Mouse (Mus musculus) heart, adult 2 months (tissue): Measurements from ENCODE around the gene Tmem186. TPM values are rescaled to one million over a fixed set of nuclear protein-coding genes. Genes with fewer than 3 reads are reported as not detected.

Experiments used
- DNase-seq, 2 experiments: peaks; one replicate each; pipeline ENCODE4 v3.0.0; 2021
- H3K27ac ChIP-seq: fragments of 200-600 bp; 2 replicates; pipeline ENCODE4 v1.8.1; 2022
- H3K27me3 ChIP-seq: fragments of 200-500 bp; 2 replicates; pipeline ENCODE4 v1.6.1; 2012; ENCODE audit warnings: mild to moderate bottlenecking, low read length, inconsistent platforms, mixed read lengths; ENCODE audit not compliant: control insufficient read depth, insufficient read depth
- H3K36me3 ChIP-seq: fragments of 200-500 bp; 2 replicates; pipeline ENCODE4 v1.6.1; 2012; ENCODE audit warnings: low read length, inconsistent platforms; ENCODE audit not compliant: control insufficient read depth, insufficient read depth
- H3K4me1 ChIP-seq: fragments of 200-500 bp; 2 replicates; pipeline ENCODE4 v1.6.1; 2011; ENCODE audit warnings: low read length; ENCODE audit not compliant: control insufficient read depth, insufficient read depth
- H3K4me3 ChIP-seq: fragments of 200-600 bp; 2 replicates; pipeline ENCODE4 v1.8.1; 2022
- H3K79me2 ChIP-seq: fragments of 200-500 bp; replicated peaks from 2 replicates; pipeline ENCODE4 v1.6.1; 2012; ENCODE audit warnings: mild to moderate bottlenecking, inconsistent platforms, low read length, moderate library complexity, mixed read lengths; ENCODE audit not compliant: control insufficient read depth, insufficient read depth
- H3K9ac ChIP-seq: fragments of 200-500 bp; 2 replicates; pipeline ENCODE4 v1.6.1; 2012; ENCODE audit warnings: low read depth, mild to moderate bottlenecking, control low read depth, inconsistent platforms, low read length, mixed read lengths
- CTCF ChIP-seq: fragments of 200-600 bp; IDR thresholded peaks from 2 replicates; pipeline ENCODE4 v1.8.1; 2022; ENCODE audit warnings: antibody characterized with exemption, mild to moderate bottlenecking, moderate library complexity
- EP300 ChIP-seq: fragments of 200-500 bp; IDR thresholded peaks from 2 replicates; pipeline ENCODE4 v1.6.1; 2011; ENCODE audit warnings: low read depth, low read length, control low read depth; ENCODE audit not compliant: insufficient read depth
- POLR2A ChIP-seq: fragments of 200-500 bp; IDR thresholded peaks from 2 replicates; pipeline ENCODE4 v1.6.1; 2011; ENCODE audit warnings: mild to moderate bottlenecking, low read depth, low read length, control low read depth; ENCODE audit not compliant: insufficient read depth
- WGBS: fragments of 180-500 bp; shearing (Covaris S2); methylation state at CpG from one replicate; pipeline ENCODE4 v1.1.7; 2018; 5-methylcytosine and 5-hydroxymethylcytosine counted together
- intact Hi-C: fragments of 180-260 bp; cut with DNase I; formaldehyde crosslinking; loops from one replicate; pipeline ENCODE4 v1.15.1; 2025
- long read RNA-seq: library from polyadenylated mRNA; stranded (forward); transcript quantifications from one replicate; pipeline ENCODE4 v2.0.0, GENCODE M21; 2021
- polyA plus RNA-seq: library from polyadenylated mRNA; depleted of rRNA; stranded (reverse); fragments of >200 nt; gene quantifications from 2 replicates; pipeline ENCODE4 v1.2.3, GENCODE M21; 2012; rRNA removed
- total RNA-seq, 2 experiments: library from RNA; stranded (reverse); gene quantifications; 2 replicates each; pipeline ENCODE4 v1.2.3; 2021

Tmem186 gene
- total RNA-seq (10 to 100 TPM; 17.2 to 19.1 TPM), polyA plus RNA-seq (13.7 and 20.0 TPM in 2 replicates)
- long read RNA-seq, transcript Tmem186-201 (2 exons, 3,391 nt), result major isoform, 22 of 30 reads
- long read RNA-seq, partial matches to known transcripts, result 0 of 30 reads
- long read RNA-seq, other reads (novel, unspliced or antisense), result 8 of 30 reads

- intact Hi-C loops, result loop anchor here (5.0 kb wide), 1 partner anchor 125 kb away; the partner anchor contains the start of gene Abat
- Histone ChIP-seq H3K9ac (peak within 1 kb of the TSS; percentile 82), H3K27me3 (no peaks in the 10 kb centered on the region), H3K36me3 (no peaks in the 10 kb centered on the region; the same call in 1 of the 2 replicates), H3K27ac (peak within 1 kb of the TSS; percentile 81), H3K4me3 (peak within 1 kb of the TSS; percentile 84), H3K79me2 (no peaks in the 10 kb centered on the region; the same call in 1 of the 2 replicates), H3K4me1 (peaks cover 6% of the 10 kb centered on the region)
- peak; percentile 86 to 90 for DNase-seq
- TF ChIP-seq EP300 (no peak), POLR2A (peak; percentile 77), CTCF (peak; percentile 51)
- WGBS, result under 1% methylated on average over 59 of the region's 59 CpGs
Observed at GRCm38 (mm10) chr16:8637217-8638051, at the start of gene Tmem186, which contains the start of gene Pmm2. TSS of gene Tmem186 (minus strand) at chr16:8637712. TSS of gene Pmm2 (plus strand) at chr16:8637674.

GRCm38 (mm10) chr16:8686871-8687535 lies 49.5 kb upstream of the Tmem186 start:
- H3K4me3 ChIP-seq, result no peak overlapping the region
- DNase-seq, result peak; percentile 46 to 49
- H3K36me3 ChIP-seq, result no peaks in the 10 kb centered on the region
- TF ChIP-seq EP300 (no peak), CTCF (no peak), POLR2A (no peak)
- H3K27ac ChIP-seq, result no peak overlapping the region
- H3K4me1 ChIP-seq, result no peaks in the 10 kb centered on the region
- 53% methylated on average over 11 of the region's 11 CpGs for WGBS
- no peaks in the 10 kb centered on the region for H3K27me3 ChIP-seq
- no peaks in the 10 kb centered on the region for H3K79me2 ChIP-seq
- intact Hi-C loops, result loop anchor here (1.0 to 2.0 kb wide), 2 partner anchors 82 to 182 kb away; no protein-coding TSS in a partner anchor
- H3K9ac ChIP-seq, result no peak overlapping the region

DNA sequence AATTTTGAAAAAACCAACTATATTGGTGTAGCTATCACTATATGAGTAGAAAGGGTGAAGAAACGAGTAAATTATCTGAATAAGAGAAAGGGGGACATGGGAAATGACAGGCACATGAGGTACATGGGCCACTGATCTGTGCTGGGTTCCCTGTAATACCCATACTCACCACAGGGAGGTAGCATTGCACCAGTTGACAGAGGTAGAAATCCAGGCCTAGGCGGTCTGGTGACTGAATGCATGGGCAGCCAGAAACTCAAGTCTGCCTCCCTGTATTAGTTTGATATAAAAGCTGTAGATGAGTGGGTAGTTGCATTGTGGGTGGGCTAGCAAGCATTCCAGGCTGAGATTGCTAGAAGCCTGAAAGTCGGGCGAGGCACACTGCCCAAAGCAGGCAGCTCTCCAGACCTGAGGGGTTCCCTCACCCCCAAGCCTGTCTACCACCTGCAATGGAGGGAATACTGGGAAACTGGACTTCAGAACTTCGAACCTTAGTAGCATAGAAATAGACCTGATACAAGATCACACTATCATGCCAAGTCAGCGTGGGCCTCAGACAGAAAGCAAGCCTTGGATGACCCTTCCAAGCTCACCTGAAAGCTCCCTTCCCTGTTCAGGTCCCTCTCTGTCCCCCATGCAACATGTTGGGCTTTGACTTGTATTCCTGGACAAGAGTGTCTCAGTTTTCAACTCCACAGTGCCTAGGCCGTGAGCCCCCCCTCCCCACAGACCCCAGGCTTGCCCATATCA lies 48.8 kb upstream of the Tmem186 start:
- 50% methylated on average over 7 of the region's 7 CpGs for WGBS
- DNase-seq, result peak; percentile 69 to 78
- no peaks in the 10 kb centered on the region for H3K27me3 ChIP-seq
- TF ChIP-seq POLR2A (no peak), EP300 (peak; percentile 82; the same call in 1 of the 2 replicates), CTCF (peak; percentile 97)
- H3K4me3 ChIP-seq, result no peak overlapping the region
- no peaks in the 10 kb centered on the region for H3K79me2 ChIP-seq
- H3K27ac ChIP-seq, result no peak overlapping the region
- no peaks in the 10 kb centered on the region for H3K36me3 ChIP-seq
- intact Hi-C loops, result loop anchor here (1.0 to 2.0 kb wide), 2 partner anchors 83 to 183 kb away; no protein-coding TSS in a partner anchor
- no peak overlapping the region for H3K9ac ChIP-seq
- H3K4me1 ChIP-seq, result no peaks in the 10 kb centered on the region

GRCm38 (mm10) chr16:8685087-8685486 lies 47.6 kb upstream of the Tmem186 start:
- Histone ChIP-seq H3K27ac (no peak overlapping the region), H3K79me2 (no peaks in the 10 kb centered on the region), H3K36me3 (no peaks in the 10 kb centered on the region), H3K4me1 (no peaks in the 10 kb centered on the region), H3K27me3 (no peaks in the 10 kb centered on the region), H3K9ac (no peak overlapping the region), H3K4me3 (no peak overlapping the region)
- intact Hi-C loops, result no loop called here
- TF ChIP-seq EP300 (no peak), CTCF (no peak), POLR2A (no peak)
- WGBS, result 29% methylated on average over 4 of the region's 4 CpGs
- no peak for DNase-seq

- no peak within 1 kb of the TSS for H3K9ac ChIP-seq
- TF ChIP-seq CTCF (no peak), POLR2A (no peak), EP300 (no peak)
- WGBS, result 78% methylated on average over 5 of the region's 5 CpGs
- no peaks in the 10 kb centered on the region for H3K4me1 ChIP-seq
- no peak within 1 kb of the TSS for H3K27ac ChIP-seq
- no peaks in the 10 kb centered on the region for H3K36me3 ChIP-seq
- H3K27me3 ChIP-seq, result no peaks in the 10 kb centered on the region
- intact Hi-C loops, result no loop called here
- H3K4me3 ChIP-seq, result no peak within 1 kb of the TSS
- DNase-seq, result no peak
- no peaks in the 10 kb centered on the region for H3K79me2 ChIP-seq
Observed at GRCm38 (mm10) chr16:8680470-8680869, 43.0 kb upstream of the Tmem186 start, which contains the start of gene Gm5767. TSS of gene Gm5767 (plus strand) at chr16:8680770.
